Mouse (Mus musculus): Measurements from ENCODE around the gene Gh.

- TF ChIP-seq CTCF (IDR thresholded peaks at IDR 0.05; ENCODE audit: low read depth) = no peak
- TF ChIP-seq EP300 (optimal IDR thresholded peaks at IDR 0.05) = no peak
Observed at GRCm38 (mm10) chr11:106338029-106338428, 36.4 kb upstream of the Gh start.

Data from stomach, postnatal 0 days (tissue).